Comparison of ENCODE assay signal across 10 mouse cellular contexts in genomic region chr4:100865423-100865822, GRCm38 (mm10).
DNase-seq lines count a peak whose midpoint lies in the region; ATAC-seq lines count a peak whose summit lies in the region.
"Had no signal": no experiment of that assay in that cellular context is flagged by ENCODE, and none has a peak within 500 bp of the region (broad histone marks: within the 10 kb centered on the region; RNA-seq: fewer than 3 reads in every experiment).

No protein-coding gene starts in this region.

- DNase-seq in embryonic facial prominence, embryonic 10.5 days (ENCODE audit: low spot score) = no peak
- DNase-seq in lung, postnatal 36 days = no peak
- DNase-seq in thymus, postnatal 25 days = no peak
- DNase-seq: cerebellum, adult 9-11 months had no signal

- ATAC-seq in embryonic facial prominence, embryonic 12.5 days (ENCODE audit: insufficient number of reproducible peaks, insufficient read depth, low FRiP score, low TSS enrichment) = no peak
- ATAC-seq in lung, embryonic 15.5 days (ENCODE audit: borderline replicate concordance, extremely low read depth, low FRiP score, low TSS enrichment) = no peak
- ATAC-seq in limb, embryonic 12.5 days (ENCODE audit: insufficient number of reproducible peaks, insufficient read depth, low FRiP score, low TSS enrichment, low read depth) = no peak
- ATAC-seq in stomach, embryonic 14.5 days (ENCODE audit: insufficient number of reproducible peaks, insufficient read depth, low FRiP score, low read depth) = no peak
- ATAC-seq in activated CD4-positive, CD25-positive, alpha-beta regulatory T cell, adult 4 months = no peak

- no peak overlapping the region for H3K4me2 ChIP-seq in embryonic facial prominence, embryonic 12.5 days (replicated peaks)
- peak overlapping the region; percentile 6; the same call in 1 of the 2 replicates for H3K4me2 ChIP-seq in lung, embryonic 15.5 days
- H3K4me2 ChIP-seq in limb, embryonic 12.5 days = peak overlapping the region; percentile 33
- H3K4me2 ChIP-seq in stomach, embryonic 14.5 days (replicated peaks; ENCODE audit: low read depth, low read length) = peak overlapping the region; percentile 5; the same call in 1 of the 2 replicates

- no peak overlapping the region for H3K9ac ChIP-seq in embryonic facial prominence, embryonic 12.5 days
- no peak overlapping the region for H3K9ac ChIP-seq in lung, embryonic 15.5 days
- H3K9ac ChIP-seq in limb, embryonic 12.5 days (replicated peaks) = no peak overlapping the region
- H3K9ac ChIP-seq in stomach, embryonic 14.5 days (replicated peaks; ENCODE audit: low read depth, low read length) = no peak overlapping the region

- peaks cover 48% of the 10 kb centered on the region for H3K4me1 ChIP-seq in embryonic facial prominence, embryonic 12.5 days
- peaks cover 53% of the 10 kb centered on the region for H3K4me1 ChIP-seq in embryonic facial prominence, embryonic 10.5 days
- peaks cover 30% of the 10 kb centered on the region for H3K4me1 ChIP-seq in lung, embryonic 15.5 days
- peaks cover 55% of the 10 kb centered on the region for H3K4me1 ChIP-seq in limb, embryonic 12.5 days (replicated peaks)
- H3K4me1 ChIP-seq in stomach, embryonic 14.5 days (ENCODE audit: control insufficient read depth, insufficient read depth, low read length) = peaks cover 35% of the 10 kb centered on the region
- H3K4me1 ChIP-seq: megakaryocyte, embryonic 14.5 days had no signal

- H3K36me3 ChIP-seq in embryonic facial prominence, embryonic 12.5 days = 0 out of 2 replicates have a peak, but pooled peaks cover 5% of the 10 kb centered on the region
- peaks cover 8% of the 10 kb centered on the region for H3K36me3 ChIP-seq in embryonic facial prominence, embryonic 10.5 days (replicated peaks)
- 0 out of 2 replicates have a peak, but pooled peaks cover 3% of the 10 kb centered on the region for H3K36me3 ChIP-seq in lung, embryonic 15.5 days
- H3K36me3 ChIP-seq in limb, embryonic 12.5 days = 0 out of 2 replicates have a peak, but pooled peaks cover 5% of the 10 kb centered on the region
- H3K36me3 ChIP-seq in stomach, embryonic 14.5 days (ENCODE audit: control insufficient read depth, insufficient read depth, low read length) = no peaks in the 10 kb centered on the region

- 0 out of 2 replicates have a peak overlapping the region, but pooled peaks have one; percentile 7 for H3K27ac ChIP-seq in embryonic facial prominence, embryonic 12.5 days
- H3K27ac ChIP-seq in embryonic facial prominence, embryonic 10.5 days (replicated peaks) = no peak overlapping the region
- no peak overlapping the region for H3K27ac ChIP-seq in lung, embryonic 15.5 days
- H3K27ac ChIP-seq in limb, embryonic 12.5 days = peak overlapping the region; percentile 53
- H3K27ac ChIP-seq in stomach, embryonic 14.5 days (ENCODE audit: low read length) = peak overlapping the region; percentile 58; the same call in 1 of the 2 replicates

- no peak overlapping the region for H3K4me3 ChIP-seq in embryonic facial prominence, embryonic 12.5 days
- no peak overlapping the region for H3K4me3 ChIP-seq in embryonic facial prominence, embryonic 10.5 days
- no peak overlapping the region for H3K4me3 ChIP-seq in lung, embryonic 15.5 days
- no peak overlapping the region for H3K4me3 ChIP-seq in limb, embryonic 12.5 days (replicated peaks)
- no peak overlapping the region for H3K4me3 ChIP-seq in stomach, embryonic 14.5 days (ENCODE audit: low read depth, low read length)
- H3K4me3 ChIP-seq: megakaryocyte, embryonic 14.5 days had no signal

- no peaks in the 10 kb centered on the region for H3K9me3 ChIP-seq in embryonic facial prominence, embryonic 12.5 days
- no peaks in the 10 kb centered on the region for H3K9me3 ChIP-seq in embryonic facial prominence, embryonic 10.5 days
- H3K9me3 ChIP-seq in lung, embryonic 15.5 days = no peaks in the 10 kb centered on the region
- H3K9me3 ChIP-seq in limb, embryonic 12.5 days = no peaks in the 10 kb centered on the region
- H3K9me3 ChIP-seq in stomach, embryonic 14.5 days (ENCODE audit: control insufficient read depth, low read depth, low read length) = no peaks in the 10 kb centered on the region
- H3K9me3 ChIP-seq: megakaryocyte, embryonic 14.5 days had no signal

- WGBS in embryonic facial prominence, embryonic 12.5 days = 35% methylated on average over 13 of the region's 13 CpGs
- WGBS in embryonic facial prominence, embryonic 10.5 days = 50% methylated on average over 13 of the region's 13 CpGs
- WGBS in lung, embryonic 15.5 days = 34% methylated on average over 13 of the region's 13 CpGs
- 12% methylated on average over 13 of the region's 13 CpGs for WGBS in limb, embryonic 12.5 days
- WGBS in stomach, embryonic 14.5 days = 32% methylated on average over 13 of the region's 13 CpGs

- H3K27me3 ChIP-seq in embryonic facial prominence, embryonic 12.5 days = no peaks in the 10 kb centered on the region
- no peaks in the 10 kb centered on the region for H3K27me3 ChIP-seq in embryonic facial prominence, embryonic 10.5 days (replicated peaks; ENCODE audit: low read depth, poor library complexity, severe bottlenecking)
- H3K27me3 ChIP-seq in lung, embryonic 15.5 days = no peaks in the 10 kb centered on the region
- no peaks in the 10 kb centered on the region for H3K27me3 ChIP-seq in limb, embryonic 12.5 days
- no peaks in the 10 kb centered on the region for H3K27me3 ChIP-seq in stomach, embryonic 14.5 days (ENCODE audit: control insufficient read depth, insufficient read depth, low read length)
- H3K27me3 ChIP-seq: megakaryocyte, embryonic 14.5 days had no signal

Comparison
In these comparisons a context has a peak if more than half of its experiments do, and no peak if none do; other contexts are left out.
1. H3K27ac ChIP-seq: peak in embryonic facial prominence, embryonic 12.5 days (single experiment), limb, embryonic 12.5 days (single experiment) and stomach, embryonic 14.5 days (single experiment); none in embryonic facial prominence, embryonic 10.5 days (single experiment) and lung, embryonic 15.5 days (single experiment).